Mouse (Mus musculus) MN1 (cell line): ENCODE data around the gene Fasn.
A peak's percentile ranks its signal among the peaks of the same experiment; 100 is the strongest.

Experiments
- DNase-seq: peaks from one replicate; pipeline ENCODE4 v3.0.0-alpha.2; 2016; ENCODE audit warnings: low spot score

The Fasn gene

DNA sequence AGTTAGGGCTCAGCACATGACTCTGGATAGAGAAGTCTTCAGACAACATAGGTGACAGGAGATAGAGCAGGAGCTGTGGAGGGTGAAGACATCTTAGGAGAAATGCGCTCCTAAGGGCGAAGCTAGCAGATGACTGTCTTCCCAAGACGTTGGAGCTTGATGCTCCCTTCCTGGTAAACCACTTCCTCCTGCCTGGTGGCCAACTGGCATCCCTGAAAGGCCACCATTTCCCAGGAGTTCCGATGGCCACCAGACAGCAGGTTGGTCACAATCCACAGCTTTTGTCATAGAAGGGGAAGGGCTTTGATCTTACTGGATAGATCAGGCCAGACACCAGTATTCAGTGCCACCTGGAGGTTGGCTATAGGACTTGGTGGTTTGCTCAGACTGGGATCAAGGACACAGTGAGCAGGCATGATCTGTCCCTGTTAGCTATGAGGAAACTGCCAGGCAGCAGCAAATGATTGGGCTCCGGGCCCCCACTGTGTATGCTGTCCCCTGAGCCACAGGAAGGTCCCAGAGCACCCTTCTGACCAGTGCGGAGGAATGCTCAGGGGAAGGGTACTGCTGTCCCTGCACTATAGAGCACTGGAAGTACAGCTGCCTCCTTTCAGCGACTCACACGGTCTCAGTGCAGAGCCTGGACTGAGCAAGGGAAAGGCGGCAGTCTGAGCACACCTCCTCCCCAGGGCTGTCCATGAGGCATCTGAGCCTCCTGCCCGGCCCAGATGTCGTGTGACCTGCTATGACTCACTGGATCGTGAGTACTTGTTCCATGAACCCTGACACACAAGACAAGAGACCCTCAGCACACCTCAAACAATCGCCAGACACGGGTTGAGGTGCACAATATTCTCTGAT, 62.3 kb downstream of the Fasn start:
- peak; percentile 74 for DNase-seq

DNA sequence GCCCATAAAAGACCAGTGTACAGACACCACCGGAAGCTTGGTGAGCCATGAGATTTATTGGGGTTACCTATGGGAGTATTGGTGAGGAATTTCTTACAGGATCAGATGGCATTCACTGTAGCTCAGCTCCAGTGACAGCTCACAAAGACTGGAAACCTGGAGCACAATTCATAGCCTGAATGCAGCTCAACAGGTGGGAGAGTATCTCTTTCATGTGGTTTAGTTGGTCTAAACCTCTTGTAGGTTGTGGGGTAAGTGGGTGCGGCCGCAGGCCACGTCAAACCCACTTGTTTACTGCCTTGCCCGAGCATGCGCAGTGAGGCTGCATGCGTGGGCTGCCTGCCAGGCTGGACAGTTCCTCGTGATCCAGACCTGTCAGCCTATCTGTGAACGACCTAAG, 64.1 kb downstream of the Fasn start:
- no peak for DNase-seq
